Mouse (Mus musculus) gastrocnemius, adult 18-20 months (tissue): ENCODE results near the gene Cenps. TPM values are rescaled to one million over a fixed set of nuclear protein-coding genes. Genes with fewer than 3 reads are reported as not detected.
"Not testable (repeated sequence)": the region's sequence is repeated elsewhere in the genome, so short reads cannot be mapped to it uniquely, and the experiment has no call there.

Experiments used
- DNase-seq: peaks from one replicate; pipeline ENCODE4 v3.0.0; 2021; ENCODE audit warnings: low spot score
- long read RNA-seq, 2 experiments: library from polyadenylated mRNA; stranded (forward); transcript quantifications; one replicate each; pipeline ENCODE4 v2.0.0; 2021
- total RNA-seq, 2 experiments: library from RNA; stranded (reverse); gene quantifications; 2 replicates each; pipeline ENCODE4 v1.2.3; 2021

Cenps gene
- total RNA-seq: 1 to 10 TPM; 8.1 to 8.2 TPM
- long read RNA-seq, experiment 1, transcript Cenps-201 (5 exons, 1,110 nt): major isoform, 7 of 14 reads
- long read RNA-seq, experiment 1, partial matches to known transcripts: 0 of 14 reads
- long read RNA-seq, experiment 1, other reads (novel, unspliced or antisense): 5 of 14 reads
- long read RNA-seq, experiment 2, transcript Cenps-201 (5 exons, 1,110 nt): major isoform, 11 of 20 reads
- long read RNA-seq, experiment 2, partial matches to known transcripts: 0 of 20 reads
- long read RNA-seq, experiment 2, other reads (novel, unspliced or antisense): 6 of 20 reads

DNA sequence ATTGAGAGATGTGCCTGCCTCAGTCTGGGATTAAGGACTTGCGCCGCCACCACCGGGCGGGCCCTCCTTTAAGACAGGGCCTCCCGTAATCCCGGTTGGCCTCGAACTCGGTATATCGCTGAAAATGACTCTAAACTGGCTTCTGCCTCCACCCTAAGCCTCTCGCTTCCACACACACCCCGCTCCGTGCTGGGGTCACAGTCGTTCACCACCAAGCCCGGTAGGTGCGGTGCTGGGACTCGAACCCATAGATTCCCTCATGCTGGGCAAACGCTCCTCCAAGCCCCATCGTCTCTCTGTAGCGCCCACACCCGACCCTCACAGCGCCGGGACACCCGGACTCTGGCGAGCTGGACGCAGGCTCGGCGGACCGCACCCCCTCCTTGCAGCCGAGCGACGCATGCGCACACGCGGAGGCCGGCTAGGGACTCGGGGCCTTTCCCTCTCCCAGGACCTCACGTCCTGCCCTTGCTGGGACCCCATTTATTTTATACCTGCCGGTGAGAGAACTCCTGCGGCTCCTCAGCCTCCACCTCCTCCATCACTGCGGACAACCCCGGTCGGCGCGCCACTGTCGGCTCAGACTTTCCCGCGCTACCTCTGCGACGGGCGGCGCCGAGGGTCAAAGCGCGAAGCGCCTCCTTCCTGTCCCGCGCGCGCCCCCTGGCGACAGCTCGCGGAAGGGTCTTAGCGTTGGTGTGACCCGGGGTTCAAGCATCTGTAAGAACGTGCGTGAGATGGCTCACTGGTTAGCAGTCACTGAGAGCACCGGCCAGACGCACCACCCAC, at the start of gene Cenps:
Gene Cenps (minus strand): TSS at position 648 of the 789 bp plus-strand sequence.
- peak; percentile 86 for DNase-seq

DNA sequence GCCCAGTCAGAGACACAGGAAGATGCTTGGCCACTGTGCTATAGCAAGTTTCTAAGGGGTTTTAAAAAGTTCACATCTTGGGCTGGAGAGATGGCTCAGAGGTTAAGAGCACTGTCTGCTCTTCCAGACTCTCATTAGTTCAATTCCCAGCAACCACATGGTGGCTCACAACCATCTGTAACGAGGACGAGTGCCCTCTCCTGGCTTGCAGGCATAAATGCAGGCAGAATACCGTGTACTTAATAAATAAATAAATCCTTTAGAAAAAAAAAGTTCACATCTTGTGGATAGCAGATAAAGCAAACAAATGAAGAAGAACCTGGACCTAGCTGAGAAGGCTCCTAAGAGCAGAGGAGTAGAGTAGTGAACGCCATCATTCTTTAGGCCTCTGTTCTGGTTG, 45.3 kb upstream of the Cenps start:
- DNase-seq: no peak

DNA sequence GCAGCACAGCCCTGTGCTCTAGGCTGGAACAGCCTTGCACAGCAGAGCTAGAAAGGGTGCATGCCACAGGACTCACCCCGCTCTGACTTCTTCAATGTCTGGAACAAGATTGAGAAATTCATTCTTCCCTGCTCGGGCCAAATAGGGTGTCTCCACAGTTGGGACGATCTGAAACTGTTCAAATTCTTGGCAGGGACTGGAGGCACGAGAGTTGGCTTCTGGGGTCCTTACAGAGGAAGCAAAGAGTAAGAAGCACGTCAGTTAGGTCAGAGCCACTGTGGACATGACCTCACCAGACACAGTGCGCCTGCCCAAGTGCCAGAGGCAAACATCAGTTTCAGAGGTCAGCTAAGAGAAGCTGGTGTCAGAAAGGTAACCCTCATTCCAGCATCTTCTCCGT, 44.8 kb upstream of the Cenps start:
- peak; percentile 60 for DNase-seq

DNA sequence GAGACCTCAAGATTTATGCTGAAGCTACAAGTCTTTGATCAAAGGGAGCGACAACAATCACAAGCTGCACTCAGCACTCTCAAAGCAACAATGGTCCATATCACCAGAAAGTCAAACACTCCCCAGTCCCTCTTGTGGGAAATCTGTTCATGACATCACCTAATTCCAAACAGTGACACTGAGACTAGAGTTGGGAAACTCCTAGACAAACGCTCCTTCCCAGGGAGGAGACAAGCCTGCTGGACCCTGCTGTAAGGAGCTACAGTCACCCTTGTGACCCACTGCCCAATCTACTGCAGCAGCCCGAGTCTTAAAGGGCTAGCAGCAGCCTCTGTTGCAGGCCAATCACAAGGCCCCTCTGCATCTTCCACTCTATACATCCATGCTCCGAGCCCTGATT, 42.1 kb upstream of the Cenps start:
- DNase-seq: peak; percentile 32

DNA sequence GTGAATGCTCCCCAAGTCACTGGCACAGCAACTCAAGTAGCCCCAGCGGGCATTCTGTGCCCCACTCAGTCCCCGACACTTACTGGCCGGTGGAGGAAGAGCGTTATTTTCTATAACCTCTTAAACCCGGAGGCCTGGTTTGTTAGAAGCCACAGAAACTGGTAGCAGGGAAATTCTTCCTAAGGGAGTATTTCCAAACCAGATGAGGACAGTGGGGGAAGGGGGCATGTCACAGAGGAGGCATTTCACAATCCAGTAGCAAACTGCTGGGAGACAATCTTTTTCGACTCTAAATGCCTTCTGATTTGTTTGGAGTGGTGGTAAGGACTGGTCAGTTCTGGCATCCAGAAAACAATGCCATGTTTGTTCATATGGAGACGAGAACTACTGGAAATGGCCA, 41.7 kb upstream of the Cenps start:
- no peak for DNase-seq

DNA sequence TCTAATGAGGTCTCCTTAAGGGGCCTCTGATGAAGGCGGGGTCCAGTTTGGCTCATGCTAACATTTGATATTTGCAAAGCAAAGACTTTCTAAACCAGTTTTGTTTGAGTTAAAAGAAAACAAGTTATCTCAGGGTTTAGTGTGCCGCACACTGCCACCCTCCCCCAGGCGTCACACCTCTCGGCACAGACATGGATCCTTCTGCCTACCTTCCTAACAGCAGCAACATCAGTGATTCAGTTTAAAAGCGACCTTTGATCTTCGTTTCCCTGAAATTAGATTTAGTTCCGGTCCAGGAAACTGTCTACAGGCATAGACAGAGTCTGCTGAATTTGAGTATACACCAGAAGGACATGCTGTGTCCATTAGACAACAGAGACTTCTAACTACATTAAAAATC, 40.9 kb upstream of the Cenps start:
- DNase-seq: no peak

DNA sequence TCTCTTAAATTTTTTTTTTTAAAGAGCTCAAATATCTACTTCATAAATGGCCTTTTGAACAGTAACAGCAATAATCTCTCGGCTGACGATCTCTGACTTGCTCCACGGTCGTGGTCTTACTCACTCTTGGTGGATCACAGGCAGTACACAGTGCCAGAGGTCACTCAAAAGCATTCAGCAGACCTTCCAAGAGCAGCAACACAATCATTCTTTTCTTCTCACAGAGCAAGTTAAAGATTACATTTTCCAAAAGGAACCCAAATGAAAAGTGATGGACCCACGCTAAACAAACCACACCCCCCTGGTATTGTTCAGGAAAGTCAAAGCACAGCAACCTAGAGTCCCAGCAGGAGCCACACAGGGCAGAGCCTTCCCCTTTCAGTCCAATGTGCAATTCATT, 39.6 kb upstream of the Cenps start:
- DNase-seq: no peak

DNA sequence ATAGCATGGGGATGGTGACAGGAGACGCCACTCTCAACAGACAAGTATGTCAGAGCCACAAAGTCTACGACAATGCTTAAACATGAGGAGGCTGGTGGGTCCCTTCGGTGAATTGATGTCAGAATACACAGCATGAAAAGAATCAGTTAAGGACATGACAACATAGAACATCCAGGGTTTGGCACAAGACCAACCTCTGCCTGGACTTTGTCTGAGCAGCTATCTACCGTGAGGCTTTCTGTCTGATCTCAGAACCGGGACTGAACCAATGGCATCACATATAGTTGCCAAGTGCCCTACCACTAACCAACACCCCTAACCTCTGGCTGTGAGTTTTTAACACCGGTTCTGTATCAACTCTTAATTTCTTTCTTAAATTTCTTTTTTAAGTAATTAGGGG, 39.2 kb upstream of the Cenps start:
- no peak for DNase-seq

DNA sequence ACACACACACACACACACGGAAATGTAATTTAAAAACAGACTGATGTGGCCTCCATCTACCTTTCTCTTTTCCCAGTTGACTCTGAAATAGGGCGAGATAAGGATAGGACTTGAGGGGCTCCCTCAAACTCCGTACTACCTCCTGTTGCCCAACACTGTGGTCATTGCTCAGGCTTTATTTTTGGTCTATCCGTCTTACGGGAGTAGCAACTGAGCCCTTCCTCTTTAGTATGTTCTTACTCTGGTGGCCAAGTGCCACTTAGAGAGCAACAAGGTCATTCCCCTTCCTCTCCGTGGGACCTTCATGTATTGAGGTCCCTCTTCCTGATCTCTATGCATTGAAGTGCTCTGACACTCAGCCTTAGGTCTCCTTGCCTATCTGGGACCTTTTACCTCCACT, 36.2 kb upstream of the Cenps start:
- no peak for DNase-seq

DNA sequence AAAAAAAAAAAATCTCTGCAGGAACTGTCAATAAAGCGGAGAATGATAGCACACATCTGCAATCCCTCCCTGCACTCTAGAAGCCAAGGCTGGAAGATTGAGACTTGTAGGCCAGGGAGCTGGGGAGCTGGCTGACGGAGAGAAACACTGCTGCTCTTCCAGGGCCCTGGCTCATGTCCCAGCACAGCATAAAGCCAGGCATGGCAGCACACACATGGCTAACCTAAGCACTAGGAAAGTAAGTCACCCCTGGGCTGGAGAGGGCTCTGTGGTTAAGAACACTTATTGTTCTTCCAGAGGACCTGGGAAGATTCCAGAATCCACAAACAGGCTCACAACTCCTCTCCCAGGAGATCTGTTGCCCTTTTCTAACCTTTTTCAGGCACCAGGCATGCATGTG, 35.2 kb upstream of the Cenps start:
- peak; percentile 79 for DNase-seq

DNA sequence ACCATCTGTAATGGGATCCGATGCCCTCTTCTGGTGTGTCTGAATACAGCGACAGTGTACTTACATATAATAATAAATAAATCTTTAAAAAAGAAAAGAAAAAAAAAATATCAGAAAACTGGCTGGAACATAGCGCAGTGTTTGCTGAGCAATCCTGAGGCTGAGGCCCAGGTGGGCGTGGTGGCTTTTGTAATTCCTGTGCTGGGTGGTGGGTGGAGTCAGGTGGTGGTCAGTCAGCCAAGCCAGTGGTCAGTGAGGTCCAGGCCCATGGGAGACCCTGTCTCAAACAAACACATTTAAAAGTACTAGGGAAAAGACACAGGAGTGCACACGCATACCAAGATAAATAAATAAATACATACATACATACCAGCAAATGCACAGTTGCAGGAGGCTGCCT, 34.7 kb upstream of the Cenps start:
- DNase-seq: peak; percentile 71

DNA sequence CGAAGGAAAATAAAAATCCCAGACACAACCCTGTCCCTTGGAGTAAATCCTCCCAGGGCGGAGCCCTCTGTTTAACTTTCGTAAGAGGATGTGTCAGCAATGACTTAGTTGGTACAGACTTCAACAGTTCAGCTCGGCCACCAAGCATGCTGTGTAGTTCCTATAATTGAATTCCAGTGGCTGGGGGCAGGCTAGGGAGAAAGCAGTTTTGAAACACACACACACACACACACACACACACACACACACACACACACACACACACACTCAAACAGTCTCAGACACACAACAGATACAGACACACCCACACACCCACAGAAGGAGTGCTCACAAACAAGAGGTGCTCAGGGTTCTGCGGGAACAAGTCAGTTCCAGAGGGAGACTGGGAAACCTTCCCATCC, 34.2 kb upstream of the Cenps start:
- peak; percentile 64 for DNase-seq

DNA sequence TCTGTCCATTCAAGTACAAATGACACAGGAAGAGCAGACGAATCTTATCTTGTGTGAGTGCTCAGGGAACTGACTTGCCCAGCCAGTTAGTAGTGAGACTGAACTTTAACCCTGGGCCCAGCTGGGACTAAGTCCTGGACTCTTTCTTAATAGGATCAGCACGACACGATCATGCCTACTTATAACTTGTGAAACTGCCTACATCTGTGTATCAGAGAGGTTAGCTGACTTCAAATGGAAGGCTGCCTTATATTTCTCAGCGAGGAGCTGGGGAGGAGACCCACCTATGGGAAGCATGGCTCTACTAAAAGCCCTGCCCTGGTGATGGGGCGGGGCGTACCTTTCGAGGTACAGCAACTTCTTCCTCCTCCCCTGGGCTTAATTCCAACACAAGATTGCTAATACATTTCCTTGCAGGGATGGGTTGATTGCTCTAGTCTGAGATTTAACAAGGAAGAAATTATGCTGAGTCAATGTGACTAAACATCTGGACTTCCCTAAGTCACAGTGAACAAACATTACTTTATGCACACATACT, 33.0 kb upstream of the Cenps start:
- no peak for DNase-seq

DNA sequence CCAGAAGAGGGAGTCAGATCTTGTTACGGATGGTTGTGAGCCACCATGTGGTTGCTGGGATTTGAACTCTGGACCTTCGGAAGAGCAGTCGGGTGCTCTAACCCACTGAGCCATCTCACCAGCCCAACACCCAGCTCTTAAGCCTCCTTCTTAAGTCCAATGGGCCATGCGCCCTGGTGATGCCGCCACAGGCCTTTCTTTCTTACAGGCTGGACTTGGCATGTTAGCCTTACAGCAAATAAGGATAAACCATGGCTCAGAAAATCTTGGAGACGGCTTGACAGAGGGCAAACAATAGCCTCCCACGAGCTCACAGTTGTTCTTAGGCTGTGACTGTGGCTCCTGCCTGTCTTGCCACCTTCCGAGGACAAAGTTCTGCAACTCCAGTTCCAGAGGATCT, 32.5 kb upstream of the Cenps start:
- DNase-seq: not testable (repeated sequence)

DNA sequence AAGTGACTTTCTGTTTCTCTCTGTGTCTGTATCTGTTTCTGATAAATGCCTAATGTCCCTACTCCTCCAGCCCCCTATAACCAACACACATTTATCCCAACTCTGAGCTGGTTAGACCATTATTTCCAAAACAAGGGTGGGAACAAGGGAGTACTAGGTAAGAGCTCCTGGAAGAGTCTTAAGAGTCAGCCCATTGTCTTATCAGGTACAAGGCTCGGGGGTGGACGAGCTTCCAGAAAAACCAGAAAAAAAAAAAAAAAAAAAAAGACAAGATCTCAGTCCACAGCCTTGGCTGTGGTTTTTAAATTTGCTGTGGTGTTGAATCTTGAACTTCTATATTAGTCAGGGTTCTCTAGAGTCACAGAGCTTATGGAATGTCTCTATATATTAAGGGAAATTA, 30.6 kb upstream of the Cenps start:
- DNase-seq: no peak

DNA sequence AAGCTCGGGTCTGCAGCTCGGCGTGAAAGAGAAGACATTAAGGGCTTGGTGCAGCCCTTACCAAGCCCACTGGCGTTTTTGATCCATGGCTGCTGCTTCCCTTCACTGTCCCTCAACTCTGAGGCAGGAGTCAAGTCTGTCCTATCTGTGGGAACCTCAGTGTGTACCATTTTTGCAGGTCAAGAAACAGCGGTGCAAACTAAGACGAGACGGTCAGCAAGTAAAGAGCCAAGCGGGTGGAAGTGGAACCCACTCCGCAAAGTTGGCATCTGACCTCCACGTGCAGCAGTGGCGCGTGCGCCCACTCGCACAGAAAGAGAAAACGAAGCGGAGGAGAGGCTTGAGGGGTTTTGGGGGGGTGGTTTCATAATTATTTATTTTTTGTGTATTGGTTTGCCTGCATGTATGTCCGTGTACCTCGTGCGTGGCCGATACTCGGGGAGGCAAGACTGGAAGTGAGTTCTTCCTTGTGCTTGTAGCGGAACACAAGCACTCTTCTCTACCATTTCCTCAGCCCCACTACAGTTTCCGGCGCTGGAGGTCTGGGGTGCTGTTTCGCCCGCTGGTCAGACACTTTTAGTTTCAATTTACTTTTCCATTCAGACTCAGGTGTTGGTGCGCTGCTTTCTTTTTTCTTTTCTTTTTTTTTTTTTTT, 29.7 kb upstream of the Cenps start:
- DNase-seq: no peak

DNA sequence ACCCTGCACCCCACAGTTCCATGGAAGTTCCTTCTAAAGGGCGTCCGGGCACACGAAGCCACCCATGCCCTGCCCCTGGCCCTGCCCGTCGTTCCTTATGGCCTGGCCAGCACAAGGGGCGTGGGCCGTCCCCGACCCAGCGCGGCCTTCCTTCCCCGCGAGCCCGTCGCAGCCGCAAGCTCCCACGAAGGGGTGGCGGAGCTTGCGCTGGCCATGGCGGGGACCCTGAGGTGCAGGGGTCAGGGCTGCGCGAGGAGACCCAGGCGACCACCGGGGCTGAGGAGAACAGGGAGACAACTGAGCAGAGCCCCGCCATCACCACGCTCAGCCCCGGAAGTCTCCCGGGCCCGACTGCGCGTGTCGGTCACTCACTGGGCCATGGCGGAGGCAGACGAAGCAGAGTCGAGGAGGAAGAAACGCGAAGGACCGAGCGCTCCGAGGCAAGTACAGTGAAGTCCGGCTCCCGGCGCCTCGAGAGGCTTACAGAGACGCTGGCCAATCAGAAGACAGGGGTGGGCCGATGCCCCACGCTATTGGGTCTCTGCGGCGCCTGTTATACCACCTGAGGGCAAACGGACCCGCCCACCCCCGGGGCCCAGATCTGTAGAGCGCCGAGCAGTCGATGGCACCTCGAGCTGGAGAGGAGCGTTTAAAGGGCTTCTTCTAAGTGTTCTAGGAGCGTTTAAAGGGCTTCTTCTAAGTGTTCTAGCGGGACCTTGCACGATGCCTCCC, 29.0 kb upstream of the Cenps start, which contains the start of gene Pgd:
Gene Pgd (minus strand): TSS at position 557 of the 732 bp plus-strand sequence.
- DNase-seq: peak; percentile 97

DNA sequence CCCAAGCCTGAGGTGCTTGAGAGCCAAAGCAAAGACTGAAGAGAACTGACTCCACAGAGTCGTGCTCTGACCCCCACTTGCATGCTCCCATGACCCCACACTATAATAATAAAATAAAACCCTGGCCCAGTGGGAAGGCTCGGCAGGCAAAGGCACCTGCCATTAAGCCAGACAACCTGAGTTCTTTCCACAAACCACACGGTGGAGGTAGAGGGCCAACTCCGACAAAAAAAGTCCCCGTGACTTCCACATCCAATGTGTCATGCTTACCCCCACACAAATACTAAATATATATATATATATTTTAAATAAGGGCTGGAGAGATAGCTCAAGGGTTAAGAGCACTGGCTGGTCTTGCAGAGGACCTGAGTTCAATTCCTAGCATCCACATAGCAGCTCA, 26.7 kb upstream of the Cenps start:
- DNase-seq: no peak

DNA sequence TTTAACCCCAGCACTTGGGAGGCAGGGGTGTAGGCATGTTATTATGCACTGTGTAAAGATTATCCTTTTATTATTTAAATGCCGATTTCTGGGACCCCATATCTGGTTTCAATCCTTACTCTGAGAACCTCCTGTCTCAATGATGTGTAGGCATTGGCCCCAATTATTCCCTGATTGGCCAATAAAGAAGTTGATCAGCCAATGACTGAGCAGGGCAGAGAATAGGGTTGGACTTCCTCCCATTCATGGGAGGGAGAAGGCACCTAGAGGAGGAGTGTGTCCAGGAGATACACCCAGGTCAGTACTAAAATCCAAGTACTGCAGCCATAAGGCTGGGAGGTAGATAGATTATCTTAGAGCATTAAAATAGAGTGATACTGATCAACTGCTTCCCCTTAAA, 25.8 kb upstream of the Cenps start:
- no peak for DNase-seq

DNA sequence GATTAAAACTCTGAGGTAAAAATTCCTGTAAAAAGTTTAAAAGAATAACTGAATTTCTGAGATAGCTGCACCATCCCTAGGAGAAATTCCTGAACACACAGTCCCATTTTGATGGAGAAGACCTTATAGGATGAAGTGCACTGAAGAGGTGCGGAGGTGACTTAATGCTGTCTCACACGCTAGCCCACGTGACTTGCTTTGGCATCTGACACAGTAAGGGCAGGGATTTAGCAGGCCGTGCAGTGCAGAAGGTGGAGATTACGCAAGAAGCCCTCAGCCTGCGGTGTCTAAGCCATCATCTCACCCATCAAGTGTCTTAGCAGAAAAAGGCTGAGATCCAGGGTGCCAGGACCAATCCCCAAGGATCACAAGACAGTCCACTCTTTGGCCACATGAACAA, 23.7 kb upstream of the Cenps start:
- DNase-seq: no peak

DNA sequence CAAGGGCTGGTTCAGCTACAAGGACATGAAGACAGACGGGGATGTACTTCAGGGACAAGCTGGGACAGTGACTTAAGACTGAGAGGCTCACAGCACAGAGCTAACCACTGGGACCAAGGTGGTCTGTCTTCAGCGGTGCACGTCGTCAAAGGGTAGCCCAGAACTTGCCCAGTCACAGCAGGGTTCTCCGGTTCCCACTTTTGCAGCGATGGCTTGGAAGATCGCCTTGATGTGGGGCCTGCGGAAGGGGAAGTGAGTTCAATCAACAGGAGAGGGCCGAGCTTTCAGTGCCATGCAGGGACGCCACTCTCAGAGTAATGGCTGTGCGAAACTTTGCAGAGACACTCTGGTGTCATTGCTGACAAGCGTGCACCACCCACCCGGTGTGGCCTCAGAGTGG, 22.5 kb upstream of the Cenps start:
- no peak for DNase-seq

DNA sequence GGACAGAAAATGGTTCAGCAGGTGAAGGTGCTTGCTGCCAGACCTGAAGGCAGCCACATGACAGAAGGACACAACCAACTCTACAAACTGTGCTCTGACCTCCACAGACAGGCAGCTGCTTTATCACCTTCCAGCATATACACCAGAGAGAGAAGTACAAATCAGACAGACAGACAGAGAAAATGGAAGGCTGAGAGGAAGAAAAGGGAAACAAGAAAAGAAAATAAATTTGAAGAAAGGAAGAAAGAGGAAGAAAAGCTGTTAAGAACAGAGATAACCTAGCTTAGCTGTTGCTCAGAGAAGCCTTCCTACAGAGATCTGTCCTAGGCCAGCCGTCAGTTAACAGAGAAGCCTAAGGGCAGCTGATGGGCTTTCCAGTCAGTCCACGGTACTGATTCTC, 21.8 kb upstream of the Cenps start:
- no peak for DNase-seq
